Mouse (Mus musculus) neural tube, embryonic 14.5 days (tissue): ENCODE measurements around the gene Abhd12b. TPM values are rescaled to one million over a fixed set of nuclear protein-coding genes. Genes with fewer than 3 reads are reported as not detected.
A peak's percentile ranks its signal among the peaks of the same experiment; 100 is the strongest.

ENCODE experiments used
- ATAC-seq: fragments of 200-750 bp; cut with Nextera tagmentation; 2 replicates; pipeline ENCODE4 v1.8.0; 2017; ENCODE audit warnings: low read depth, mild to moderate bottlenecking, moderate TSS enrichment, moderate library complexity
- H3K27ac ChIP-seq: fragments of 300-500 bp; sonication (generic); 2 replicates; pipeline ENCODE4 v1.5.1; 2014; ENCODE audit warnings: low read depth, mild to moderate bottlenecking, control low read depth, low read length, moderate library complexity, mixed read lengths
- H3K27me3 ChIP-seq: fragments of 300-500 bp; sonication (generic); 2 replicates; pipeline ENCODE4 v1.6.1; 2014; ENCODE audit warnings: low read length; ENCODE audit not compliant: control insufficient read depth, insufficient read depth
- H3K36me3 ChIP-seq: fragments of 300-500 bp; sonication (generic); 2 replicates; pipeline ENCODE4 v1.6.1; 2014; ENCODE audit warnings: low read length, mixed read lengths; ENCODE audit not compliant: control insufficient read depth, insufficient read depth
- H3K4me1 ChIP-seq: fragments of 300-500 bp; sonication (generic); 2 replicates; pipeline ENCODE4 v1.6.1; 2014; ENCODE audit warnings: low read length; ENCODE audit not compliant: control insufficient read depth, insufficient read depth
- H3K4me2 ChIP-seq: fragments of 300-500 bp; sonication (generic); 2 replicates; pipeline ENCODE4 v1.6.1; 2014; ENCODE audit warnings: mild to moderate bottlenecking, low read depth, low read length, control low read depth
- H3K4me3 ChIP-seq: fragments of 300-500 bp; sonication (generic); 2 replicates; pipeline ENCODE4 v1.5.1; 2014; ENCODE audit warnings: low read depth, low read length, control low read depth, mixed read lengths
- H3K9ac ChIP-seq: fragments of 300-500 bp; sonication (generic); replicated peaks from 2 replicates; pipeline ENCODE4 v1.6.1; 2014; ENCODE audit warnings: low read depth, mild to moderate bottlenecking, control low read depth, low read length, mixed read lengths
- H3K9me3 ChIP-seq: fragments of 300-500 bp; sonication (generic); 2 replicates; pipeline ENCODE4 v1.6.1; 2016; ENCODE audit warnings: low read length; ENCODE audit not compliant: control insufficient read depth
- WGBS: fragments of 180-500 bp; shearing (Covaris S2); extraction: QIAGEN DNeasy Blood & Tissue Kit; methylation state at CpG from one replicate; pipeline ENCODE4 v1.1.7; 2014; 5-methylcytosine and 5-hydroxymethylcytosine counted together
- polyA plus RNA-seq: library from polyadenylated mRNA; unstranded; fragments of >200 nt; fragmentation: Nextera tagmentation; extraction: Ambion mirVana; gene quantifications from 2 replicates; pipeline ENCODE4 v1.2.1, GENCODE M21; 2014

The Abhd12b gene
- polyA plus RNA-seq, 1 experiment from 2014 or later = 0.20 TPM

DNA sequence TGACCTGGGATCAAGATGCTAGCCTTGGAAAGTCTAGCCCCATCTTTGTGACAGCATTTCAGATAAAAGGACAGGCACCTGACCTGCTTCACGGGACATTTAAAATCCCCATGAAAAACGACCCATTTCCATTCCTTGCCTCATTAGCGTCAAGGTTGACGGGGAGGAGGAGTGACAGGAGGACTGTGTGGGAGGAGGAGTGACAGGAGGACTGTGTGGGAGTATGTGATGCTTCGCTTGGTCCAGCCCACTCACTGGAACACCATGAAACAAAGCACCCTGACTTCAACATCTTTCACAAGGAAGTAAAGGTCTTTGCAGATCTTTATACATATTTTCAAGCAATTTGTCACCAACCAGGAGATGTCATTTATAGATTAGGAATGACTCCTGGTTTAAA, 54.3 kb downstream of the Abhd12b start:
- H3K36me3 ChIP-seq = no peaks in the 10 kb centered on the region
- H3K4me3 ChIP-seq = no peak overlapping the region
- WGBS = 69% methylated on average over 5 of the region's 5 CpGs
- no peaks in the 10 kb centered on the region for H3K4me1 ChIP-seq
- no peak for ATAC-seq
- no peaks in the 10 kb centered on the region for H3K27me3 ChIP-seq
- H3K9me3 ChIP-seq = no peaks in the 10 kb centered on the region
- no peak overlapping the region for H3K27ac ChIP-seq
- H3K9ac ChIP-seq = no peak overlapping the region
- no peak overlapping the region for H3K4me2 ChIP-seq

- WGBS = 88% methylated on average over 4 of the region's 4 CpGs
Measured at GRCm38 (mm10) chr12:70212501-70212900, 58.6 kb downstream of the Abhd12b start.

GRCm38 (mm10) chr12:70213601-70214000, 59.7 kb downstream of the Abhd12b start:
- no peak overlapping the region for H3K9ac ChIP-seq
- H3K4me3 ChIP-seq = no peak overlapping the region
- H3K4me2 ChIP-seq = no peak overlapping the region
- no peak for ATAC-seq
- no peaks in the 10 kb centered on the region for H3K4me1 ChIP-seq
- no peak overlapping the region for H3K27ac ChIP-seq
- H3K27me3 ChIP-seq = no peaks in the 10 kb centered on the region
- no peaks in the 10 kb centered on the region for H3K36me3 ChIP-seq
- WGBS = 89% methylated on average over 6 of the region's 6 CpGs
- H3K9me3 ChIP-seq = no peaks in the 10 kb centered on the region

More at GRCm38 (mm10) chr12:70212501-70212900, 58.6 kb downstream of the Abhd12b start:
- no peak overlapping the region for H3K9ac ChIP-seq
- no peaks in the 10 kb centered on the region for H3K9me3 ChIP-seq
- H3K27me3 ChIP-seq = no peaks in the 10 kb centered on the region
- no peaks in the 10 kb centered on the region for H3K4me1 ChIP-seq
- no peaks in the 10 kb centered on the region for H3K36me3 ChIP-seq
- no peak overlapping the region for H3K4me3 ChIP-seq
- no peak for ATAC-seq
- H3K4me2 ChIP-seq = no peak overlapping the region
- H3K27ac ChIP-seq = no peak overlapping the region

GRCm38 (mm10) chr12:70214281-70214680, 60.3 kb downstream of the Abhd12b start:
- ATAC-seq = no peak
- WGBS = 90% methylated on average over 8 of the region's 8 CpGs

DNA sequence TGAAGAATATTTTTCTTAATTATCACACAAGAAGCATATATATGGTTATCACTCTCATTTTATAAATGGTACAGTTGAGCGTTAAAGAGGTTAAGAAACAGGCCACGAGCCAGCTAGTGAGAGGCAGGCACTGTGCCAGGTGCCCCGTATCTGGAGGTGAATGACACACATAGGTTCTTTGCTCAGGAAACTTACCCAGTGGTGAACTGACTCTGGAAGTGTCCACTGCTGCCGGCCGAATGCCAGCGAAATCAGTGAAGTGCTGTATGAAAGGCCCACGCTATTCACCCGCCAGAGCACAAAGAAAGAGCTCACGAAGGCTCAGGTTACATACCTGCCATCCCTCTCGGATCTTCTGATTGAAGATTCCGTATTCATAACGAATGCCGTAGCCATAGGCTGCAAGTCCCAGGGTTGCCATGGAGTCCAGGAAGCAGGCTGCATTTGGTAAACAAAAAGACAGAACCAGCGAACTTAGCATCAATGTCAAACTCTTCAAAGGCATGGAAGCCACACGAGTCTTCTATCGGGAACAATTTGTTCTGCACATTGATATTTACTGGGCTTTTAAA, 62.4 kb downstream of the Abhd12b start:
- Histone ChIP-seq H3K27me3 (no peaks in the 10 kb centered on the region), H3K4me3 (no peak overlapping the region), H3K9me3 (no peaks in the 10 kb centered on the region), H3K9ac (no peak overlapping the region), H3K36me3 (no peaks in the 10 kb centered on the region), H3K27ac (no peak overlapping the region), H3K4me2 (no peak overlapping the region), H3K4me1 (no peaks in the 10 kb centered on the region)
- ATAC-seq = no peak
- WGBS = 62% methylated on average over 16 of the region's 16 CpGs

More at GRCm38 (mm10) chr12:70214281-70214680, 60.3 kb downstream of the Abhd12b start:
- Histone ChIP-seq H3K9ac (no peak overlapping the region), H3K9me3 (no peaks in the 10 kb centered on the region), H3K4me3 (no peak overlapping the region), H3K36me3 (no peaks in the 10 kb centered on the region), H3K27me3 (no peaks in the 10 kb centered on the region), H3K4me1 (no peaks in the 10 kb centered on the region), H3K27ac (no peak overlapping the region), H3K4me2 (no peak overlapping the region)

- Histone ChIP-seq H3K4me1 (no peaks in the 10 kb centered on the region), H3K4me3 (no peak overlapping the region), H3K4me2 (no peak overlapping the region), H3K27ac (no peak overlapping the region), H3K9me3 (no peaks in the 10 kb centered on the region), H3K36me3 (no peaks in the 10 kb centered on the region), H3K27me3 (no peaks in the 10 kb centered on the region), H3K9ac (no peak overlapping the region)
- WGBS = 86% methylated on average over 8 of the region's 8 CpGs
- no peak for ATAC-seq
Measured at GRCm38 (mm10) chr12:70218795-70219540, 65.0 kb downstream of the Abhd12b start.

DNA sequence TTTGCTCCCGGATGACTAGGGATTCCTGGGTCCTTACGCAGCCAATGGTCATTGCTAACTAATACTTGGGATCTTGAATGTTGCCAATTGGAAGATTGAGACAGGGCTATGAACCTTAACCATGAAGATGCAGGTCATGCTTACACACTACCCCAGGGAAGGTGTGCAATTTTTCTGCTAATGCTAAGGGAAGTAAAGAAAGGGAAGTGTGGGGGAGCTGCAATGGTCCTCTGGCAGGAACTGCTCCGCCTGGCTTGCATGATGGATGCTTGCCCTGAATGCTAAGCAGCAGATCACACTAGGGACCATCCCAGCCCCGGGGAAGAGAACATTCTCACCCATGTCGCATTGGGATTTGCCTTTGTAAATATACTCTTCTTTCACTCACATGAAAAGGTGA, 67.5 kb downstream of the Abhd12b start:
- Histone ChIP-seq H3K27ac (no peak overlapping the region), H3K4me2 (no peak overlapping the region), H3K4me1 (no peaks in the 10 kb centered on the region), H3K27me3 (no peaks in the 10 kb centered on the region), H3K9ac (no peak overlapping the region), H3K36me3 (no peaks in the 10 kb centered on the region), H3K9me3 (no peaks in the 10 kb centered on the region), H3K4me3 (no peak overlapping the region)
- WGBS = 82% methylated on average over 5 of the region's 5 CpGs
- ATAC-seq = no peak

GRCm38 (mm10) chr12:70223331-70223730, 69.4 kb downstream of the Abhd12b start:
- Histone ChIP-seq H3K9me3 (no peaks in the 10 kb centered on the region), H3K9ac (no peak overlapping the region), H3K4me1 (peaks cover 3% of the 10 kb centered on the region; the same call in 1 of the 2 replicates), H3K27me3 (no peaks in the 10 kb centered on the region), H3K36me3 (no peaks in the 10 kb centered on the region), H3K4me2 (no peak overlapping the region), H3K4me3 (no peak overlapping the region), H3K27ac (no peak overlapping the region)
- 78% methylated on average over 4 of the region's 4 CpGs for WGBS
- ATAC-seq = no peak

DNA sequence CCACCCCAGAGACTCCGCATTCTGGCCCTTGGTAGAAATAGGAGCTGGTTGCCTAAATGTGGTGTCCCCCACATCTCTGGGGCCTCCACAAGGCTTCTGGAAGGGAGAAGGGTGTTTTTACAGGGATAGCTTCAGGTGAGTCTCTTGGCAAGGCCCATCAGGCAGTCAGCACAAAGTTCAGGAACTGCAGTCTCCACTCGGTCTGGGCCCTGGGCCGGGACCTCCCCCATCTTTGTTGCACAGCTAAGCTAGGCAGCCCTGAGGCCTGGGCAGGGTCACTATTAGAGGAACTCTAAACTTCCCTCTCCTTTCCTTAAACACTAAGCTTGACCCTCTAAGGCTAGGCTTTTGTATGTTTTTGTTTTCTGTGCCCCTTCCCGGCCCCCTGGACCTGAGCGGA, 72.7 kb downstream of the Abhd12b start:
- H3K9me3 ChIP-seq = no peaks in the 10 kb centered on the region
- no peak overlapping the region for H3K9ac ChIP-seq
- no peaks in the 10 kb centered on the region for H3K36me3 ChIP-seq
- peaks cover 3% of the 10 kb centered on the region; the same call in 1 of the 2 replicates for H3K4me1 ChIP-seq
- ATAC-seq = peak; percentile 33; the same call in 1 of the 2 replicates
- H3K4me3 ChIP-seq = no peak overlapping the region
- no peak overlapping the region for H3K27ac ChIP-seq
- no peaks in the 10 kb centered on the region for H3K27me3 ChIP-seq
- H3K4me2 ChIP-seq = peak overlapping the region; percentile 77; the same call in 1 of the 2 replicates
- 35% methylated on average over 5 of the region's 5 CpGs for WGBS
